Mouse (Mus musculus) liver, embryonic 16.5 days (tissue): ENCODE data around the gene Fam163b. TPM values are rescaled to one million over a fixed set of nuclear protein-coding genes. Genes with fewer than 3 reads are reported as not detected.

Experiments
- ATAC-seq: fragments of 200-750 bp; cut with Nextera tagmentation; 2 replicates; pipeline ENCODE4 v1.8.0; 2017; ENCODE audit warnings: low read depth, mild to moderate bottlenecking, moderate number of reproducible peaks, moderate library complexity
- H3K27ac ChIP-seq: fragments of 300-500 bp; sonication (generic); 2 replicates; pipeline ENCODE4 v1.5.1; 2014; ENCODE audit warnings: mild to moderate bottlenecking, low read length
- H3K27me3 ChIP-seq: fragments of 300-500 bp; sonication (generic); 2 replicates; pipeline ENCODE4 v1.6.1; 2014; ENCODE audit warnings: low read depth, low read length, mixed read lengths; ENCODE audit not compliant: control insufficient read depth, insufficient read depth
- H3K36me3 ChIP-seq: fragments of 300-500 bp; sonication (generic); 2 replicates; pipeline ENCODE4 v1.6.1; 2014; ENCODE audit warnings: mild to moderate bottlenecking; ENCODE audit not compliant: control insufficient read depth, insufficient read depth
- H3K4me1 ChIP-seq: fragments of 300-500 bp; sonication (generic); 2 replicates; pipeline ENCODE4 v1.6.1; 2014; ENCODE audit warnings: low read depth, low read length, mixed read lengths; ENCODE audit not compliant: control insufficient read depth
- H3K4me2 ChIP-seq: fragments of 300-500 bp; sonication (generic); 2 replicates; pipeline ENCODE4 v1.6.1; 2014; ENCODE audit warnings: low read depth, low read length, mixed read lengths
- H3K4me3 ChIP-seq: fragments of 300-500 bp; sonication (generic); 2 replicates; pipeline ENCODE4 v1.5.1; 2014; ENCODE audit warnings: low read depth, mild to moderate bottlenecking, low read length
- H3K9ac ChIP-seq: fragments of 300-500 bp; sonication (generic); 2 replicates; pipeline ENCODE4 v1.6.1; 2014; ENCODE audit warnings: low read depth, low read length
- H3K9me3 ChIP-seq: fragments of 300-500 bp; sonication (generic); replicated peaks from 2 replicates; pipeline ENCODE4 v1.6.1; 2016; ENCODE audit warnings: low read length; ENCODE audit not compliant: control insufficient read depth
- WGBS: fragments of 180-500 bp; shearing (Covaris S2); extraction: QIAGEN DNeasy Blood & Tissue Kit; methylation state at CpG from one replicate; pipeline ENCODE4 v1.1.7; 2014; ENCODE audit not compliant: insufficient replicate concordance; 5-methylcytosine and 5-hydroxymethylcytosine counted together
- polyA plus RNA-seq: library from polyadenylated mRNA; unstranded; fragments of >200 nt; fragmentation: Nextera tagmentation; extraction: Ambion mirVana; gene quantifications from 2 replicates; pipeline ENCODE4 v1.2.1, GENCODE M21; 2015

Fam163b gene
- not detected in 2 replicates for polyA plus RNA-seq

DNA sequence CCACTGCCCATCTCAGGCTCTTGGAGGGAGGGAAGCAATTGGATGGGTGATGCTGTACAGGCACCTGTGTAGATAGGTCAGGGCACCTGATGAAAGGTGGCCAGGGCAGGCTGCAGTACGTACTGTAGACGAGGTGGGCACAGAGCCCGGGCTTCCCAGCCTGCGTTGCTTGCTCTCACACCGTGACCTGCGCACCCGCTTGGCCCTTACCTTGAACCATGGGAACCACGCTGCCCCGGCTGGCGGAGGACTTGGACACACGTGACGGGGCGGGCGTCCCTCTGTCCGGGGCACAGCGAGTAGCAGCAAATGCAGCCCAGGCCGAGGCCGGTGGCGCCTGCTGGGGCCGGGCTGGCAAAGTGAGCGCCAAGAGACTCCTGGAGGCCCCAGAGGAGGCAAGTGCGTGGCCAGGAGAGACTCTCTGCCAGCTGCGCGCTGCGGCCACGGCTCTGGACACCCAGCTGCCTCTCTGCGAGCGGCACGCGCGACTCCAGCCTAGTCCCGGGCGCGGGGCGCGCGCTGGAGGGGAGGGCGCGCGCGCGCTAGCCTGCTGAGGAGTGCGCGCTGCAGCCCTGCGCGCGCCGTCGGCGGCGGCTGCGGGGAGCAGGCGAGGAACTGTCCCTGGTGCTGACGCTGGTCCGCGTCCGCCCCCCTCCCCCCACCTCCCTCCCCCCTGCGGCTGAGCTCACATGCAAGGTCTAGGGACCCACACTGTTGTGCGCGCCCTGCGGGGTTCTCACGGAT, at the start of gene Fam163b:
Gene Fam163b (minus strand): TSS at position 542 of the 744 bp plus-strand sequence.
- Histone ChIP-seq H3K4me3 (no peak within 1 kb of the TSS; the same call in 1 of the 2 replicates), H3K4me2 (peak within 1 kb of the TSS; percentile 26; the same call in 1 of the 2 replicates), H3K9me3 (no peaks in the 10 kb centered on the region), H3K36me3 (no peaks in the 10 kb centered on the region), H3K27me3 (peaks cover 19% of the 10 kb centered on the region), H3K9ac (no peak within 1 kb of the TSS), H3K4me1 (no peaks in the 10 kb centered on the region), H3K27ac (no peak within 1 kb of the TSS)
- no peak for ATAC-seq
- WGBS: 1% methylated on average over 48 of the region's 62 CpGs

- no peak overlapping the region for H3K4me3 ChIP-seq
- no peak overlapping the region for H3K27ac ChIP-seq
- H3K9me3 ChIP-seq: no peaks in the 10 kb centered on the region
- H3K9ac ChIP-seq: no peak overlapping the region
- no peaks in the 10 kb centered on the region for H3K27me3 ChIP-seq
- no peaks in the 10 kb centered on the region for H3K36me3 ChIP-seq
- WGBS: 54% methylated on average over 4 of the region's 4 CpGs
- ATAC-seq: no peak
- no peaks in the 10 kb centered on the region for H3K4me1 ChIP-seq
- no peak overlapping the region for H3K4me2 ChIP-seq
These were observed 47.7 kb upstream of the Fam163b start for GRCm38 (mm10) chr2:27189994-27190393.

DNA sequence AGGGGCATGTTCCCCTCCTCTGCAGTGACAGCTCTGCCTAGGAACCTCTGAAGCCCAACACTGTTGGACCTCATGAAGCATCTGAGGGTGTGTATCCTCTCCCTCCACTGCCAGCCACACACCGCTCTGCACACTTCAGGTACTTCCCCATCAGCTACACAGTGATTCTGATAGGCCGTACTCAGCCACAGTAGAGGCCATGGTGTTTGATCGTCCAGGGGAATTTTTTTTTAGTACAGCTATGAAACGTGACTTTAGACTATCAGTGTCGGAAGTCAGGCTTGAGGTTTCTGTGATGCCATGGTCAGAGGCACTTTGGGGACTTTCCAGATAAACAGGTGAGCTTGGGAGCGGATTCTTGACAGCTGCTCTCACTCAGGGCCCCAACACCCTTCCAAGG, 45.2 kb upstream of the Fam163b start:
- Histone ChIP-seq H3K9ac (no peak overlapping the region), H3K4me3 (no peak overlapping the region), H3K36me3 (no peaks in the 10 kb centered on the region), H3K27me3 (no peaks in the 10 kb centered on the region), H3K9me3 (no peaks in the 10 kb centered on the region), H3K27ac (no peak overlapping the region), H3K4me2 (no peak overlapping the region), H3K4me1 (no peaks in the 10 kb centered on the region)
- 54% methylated on average over 6 of the region's 6 CpGs for WGBS
- no peak for ATAC-seq

DNA sequence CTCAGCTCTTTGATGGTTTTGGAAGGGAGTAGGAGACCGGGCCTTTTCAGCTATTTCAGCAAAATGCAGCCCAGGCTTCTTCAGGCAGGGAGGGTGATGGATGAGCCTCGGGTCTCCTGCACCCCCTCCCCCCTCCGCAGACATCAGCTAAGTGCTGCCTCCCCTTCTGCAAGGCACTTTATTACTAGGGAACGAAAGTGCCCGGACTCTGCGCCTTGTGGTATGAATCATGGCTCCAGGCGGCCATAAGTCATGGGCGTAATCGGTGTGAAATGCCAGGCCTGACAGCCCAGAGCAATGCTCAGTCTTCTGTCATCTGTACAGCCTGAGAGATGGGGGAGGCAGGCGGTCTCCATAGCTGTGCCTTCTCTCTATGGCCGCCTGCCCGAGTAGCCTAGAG, 41.4 kb upstream of the Fam163b start:
- no peak for ATAC-seq

GRCm38 (mm10) chr2:27181907-27182306, 39.6 kb upstream of the Fam163b start:
- H3K27ac ChIP-seq: no peak overlapping the region
- H3K4me3 ChIP-seq: no peak overlapping the region
- ATAC-seq: no peak
- no peaks in the 10 kb centered on the region for H3K36me3 ChIP-seq
- H3K9me3 ChIP-seq: no peaks in the 10 kb centered on the region
- H3K27me3 ChIP-seq: no peaks in the 10 kb centered on the region
- H3K4me2 ChIP-seq: no peak overlapping the region
- WGBS: 64% methylated on average over 4 of the region's 4 CpGs
- H3K9ac ChIP-seq: no peak overlapping the region
- H3K4me1 ChIP-seq: no peaks in the 10 kb centered on the region

More for the DNA sequence above, 41.4 kb upstream of the Fam163b start:
- no peaks in the 10 kb centered on the region for H3K4me1 ChIP-seq
- no peak overlapping the region for H3K27ac ChIP-seq
- H3K36me3 ChIP-seq: no peaks in the 10 kb centered on the region
- H3K4me2 ChIP-seq: no peak overlapping the region
- H3K9me3 ChIP-seq: no peaks in the 10 kb centered on the region
- no peak overlapping the region for H3K9ac ChIP-seq
- no peak overlapping the region for H3K4me3 ChIP-seq
- H3K27me3 ChIP-seq: no peaks in the 10 kb centered on the region
- WGBS: 58% methylated on average over 12 of the region's 12 CpGs

- 67% methylated on average over 8 of the region's 8 CpGs for WGBS
- no peak overlapping the region for H3K27ac ChIP-seq
- ATAC-seq: no peak
These were observed 36.8 kb upstream of the Fam163b start for GRCm38 (mm10) chr2:27179101-27179500.

DNA sequence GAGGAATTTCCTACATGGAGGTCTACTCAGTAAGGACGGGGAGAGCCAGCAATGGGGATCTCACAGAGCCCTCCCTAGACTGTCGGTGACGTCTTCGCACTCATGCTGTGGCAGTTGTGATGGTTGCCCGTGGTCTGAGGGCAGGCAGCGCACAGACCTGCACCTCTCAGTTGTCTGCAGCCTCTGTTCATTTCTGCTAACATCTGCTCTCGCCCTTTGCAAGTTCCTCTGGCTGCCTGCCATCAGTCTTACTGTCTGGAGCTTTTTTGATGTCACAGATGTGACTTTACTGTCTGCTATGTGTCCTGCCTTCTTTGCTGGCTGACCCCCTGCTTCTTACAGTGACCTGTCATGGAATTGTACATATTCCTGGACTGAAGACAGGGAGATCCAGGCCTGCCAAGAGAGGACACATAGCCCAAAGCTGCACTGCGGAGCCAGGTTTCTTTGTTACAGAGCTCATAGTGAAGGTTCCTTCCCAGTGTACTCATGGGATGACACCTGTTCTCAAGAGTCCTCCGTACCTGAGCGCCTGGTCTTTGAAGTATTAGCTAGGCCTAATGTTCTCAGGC, 33.5 kb upstream of the Fam163b start:
- no peak overlapping the region for H3K9ac ChIP-seq
- no peak overlapping the region for H3K4me3 ChIP-seq
- ATAC-seq: no peak
- no peaks in the 10 kb centered on the region for H3K27me3 ChIP-seq
- no peak overlapping the region for H3K4me2 ChIP-seq
- 62% methylated on average over 10 of the region's 10 CpGs for WGBS
- H3K27ac ChIP-seq: no peak overlapping the region
- no peaks in the 10 kb centered on the region for H3K9me3 ChIP-seq
- no peaks in the 10 kb centered on the region for H3K36me3 ChIP-seq
- no peaks in the 10 kb centered on the region for H3K4me1 ChIP-seq

More at GRCm38 (mm10) chr2:27179101-27179500, 36.8 kb upstream of the Fam163b start:
- H3K4me2 ChIP-seq: no peak overlapping the region
- H3K27me3 ChIP-seq: no peaks in the 10 kb centered on the region
- H3K9ac ChIP-seq: no peak overlapping the region
- H3K4me3 ChIP-seq: no peak overlapping the region
- H3K36me3 ChIP-seq: no peaks in the 10 kb centered on the region
- H3K9me3 ChIP-seq: no peaks in the 10 kb centered on the region
- no peaks in the 10 kb centered on the region for H3K4me1 ChIP-seq

DNA sequence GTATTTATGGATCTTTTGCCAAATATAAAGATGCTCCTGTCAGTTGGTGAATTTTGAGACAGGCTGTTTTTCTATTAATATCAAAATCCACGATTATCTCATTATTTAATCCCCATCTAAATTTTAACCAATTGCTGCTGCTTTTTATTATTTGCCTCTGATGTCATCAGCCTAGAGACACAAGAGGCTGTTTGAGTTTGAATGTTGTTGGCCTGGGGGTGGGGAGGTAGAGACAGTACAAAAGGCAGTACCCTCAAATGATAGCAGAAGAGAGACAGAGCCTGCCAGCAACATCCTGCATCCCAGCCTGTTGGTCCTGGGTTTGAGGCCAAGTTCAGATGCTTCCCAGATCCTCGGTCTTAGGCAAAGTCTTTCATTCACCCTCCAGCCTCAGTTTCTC, 32.0 kb upstream of the Fam163b start:
- Histone ChIP-seq H3K9ac (no peak overlapping the region), H3K36me3 (no peaks in the 10 kb centered on the region), H3K4me3 (no peak overlapping the region), H3K4me1 (no peaks in the 10 kb centered on the region), H3K9me3 (no peaks in the 10 kb centered on the region), H3K27ac (no peak overlapping the region), H3K27me3 (no peaks in the 10 kb centered on the region), H3K4me2 (no peak overlapping the region)
- no peak for ATAC-seq
- 45% methylated on average over 2 of the region's 2 CpGs for WGBS

DNA sequence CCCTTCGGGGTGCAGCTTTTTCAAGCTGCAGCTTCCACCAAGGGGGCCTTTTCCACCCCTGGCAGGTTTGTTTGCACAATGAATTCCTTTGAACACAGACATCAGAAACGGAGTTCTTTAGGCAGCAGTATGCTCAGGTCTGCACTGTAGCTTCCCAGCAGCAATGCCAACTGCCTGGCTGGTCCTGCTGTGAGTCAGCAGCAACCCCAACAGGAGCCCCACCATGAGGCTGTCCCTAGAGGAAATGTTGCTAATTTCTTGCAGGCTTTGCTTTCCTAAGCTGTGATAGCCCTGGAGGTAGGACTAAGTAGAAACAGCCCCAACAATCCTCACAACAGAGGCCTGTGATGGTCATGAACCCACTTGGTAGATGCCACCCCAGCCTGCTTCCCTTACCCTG, 24.7 kb upstream of the Fam163b start:
- Histone ChIP-seq H3K27ac (no peak overlapping the region), H3K27me3 (no peaks in the 10 kb centered on the region), H3K4me2 (no peak overlapping the region), H3K9ac (no peak overlapping the region), H3K9me3 (no peaks in the 10 kb centered on the region), H3K4me3 (no peak overlapping the region), H3K4me1 (no peaks in the 10 kb centered on the region), H3K36me3 (no peaks in the 10 kb centered on the region)
- ATAC-seq: no peak
- 18% methylated on average over 2 of the region's 2 CpGs for WGBS
